Mouse (Mus musculus): ENCODE measurements at regions not wholly inside any gene's neighbourhood (a gene's known extent, or its start where the extent isn't known, plus 50 kb on each side); places are given as distances from the start of the nearest gene placed in this dataset.

- DNase-seq (ENCODE audit: low read depth, low spot score) = no peak
Observed at GRCm38 (mm10) chrX:147616374-147616773, 62.5 kb upstream of the Lrch2 start.

- peak; percentile 9 for DNase-seq (ENCODE audit: low read depth, low spot score)
Observed at GRCm38 (mm10) chrX:147608660-147609059, 54.8 kb upstream of the Lrch2 start.

Data from embryo, embryonic 11.5 days (tissue).